Mouse (Mus musculus): ENCODE measurements around the gene Gm20835.
"Not testable (repeated sequence)": the region's sequence is repeated elsewhere in the genome, so short reads cannot be mapped to it uniquely, and the experiment has no call there.

Gm20835 gene

DNA sequence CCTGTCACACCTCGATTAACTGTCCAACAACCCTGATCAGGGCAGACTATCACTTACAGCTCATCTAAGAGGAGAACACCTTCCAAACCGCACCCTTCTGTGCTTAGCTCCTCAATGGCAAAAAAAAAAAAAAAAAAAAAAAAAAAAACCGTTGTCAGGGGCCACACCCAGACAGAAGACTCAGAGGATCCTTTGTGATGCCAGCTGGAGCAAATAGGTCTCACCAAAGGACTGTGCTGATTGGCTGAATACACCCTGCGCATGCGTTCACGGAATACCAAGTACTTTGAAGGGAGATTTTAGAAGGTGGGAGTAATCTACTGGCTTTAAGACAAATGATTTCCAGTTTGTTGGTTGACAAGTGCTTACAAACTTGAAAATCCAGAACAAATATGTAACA is at the start of gene Gm20835:
Gene Gm20835 (minus strand): TSS at position 101 of the 400 bp plus-strand sequence.
- DNase-seq (ENCODE audit: low spot score): not testable (repeated sequence)

Measured in spleen, adult 12 weeks (tissue).